Mouse (Mus musculus): ENCODE data around the gene Arl4d.

DNA sequence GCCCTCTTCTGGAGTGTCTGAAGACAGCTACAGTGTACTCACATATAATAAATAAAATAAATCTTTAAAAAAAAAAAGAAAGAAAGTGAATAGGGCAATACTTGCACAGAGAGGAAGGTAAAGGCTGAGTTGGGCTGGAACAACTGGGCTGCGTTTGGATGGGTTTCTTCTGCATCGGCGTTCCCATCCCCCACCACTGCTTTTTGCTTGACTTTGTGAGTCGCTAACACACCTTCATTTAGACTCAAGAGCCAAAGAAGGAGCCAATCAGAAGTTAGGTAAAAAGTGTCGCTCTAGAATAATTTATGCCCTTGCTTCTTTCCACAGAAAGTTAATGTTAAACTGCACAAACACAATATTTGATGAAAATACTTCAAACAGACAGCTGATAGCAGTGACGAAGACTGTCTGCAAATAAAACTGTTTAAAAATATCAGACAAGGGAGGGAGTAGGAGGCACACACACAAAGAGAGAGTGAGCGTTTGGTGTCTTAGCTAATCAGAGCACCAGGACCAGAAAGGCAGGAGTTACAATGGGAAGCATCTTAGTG lies 17.1 kb downstream of the Arl4d start:
- TF ChIP-seq CTCF (IDR thresholded peaks at IDR 0.05; ENCODE audit: control insufficient read depth, insufficient read depth, insufficient replicate concordance, low read depth, low read length) (no peak), POLR2A (IDR thresholded peaks at IDR 0.05; ENCODE audit: control insufficient read depth, low read depth, low read length) (no peak)
